12 mouse cellular contexts compared by ENCODE assay signal in genomic region chr8:108573295-108574017, GRCm38 (mm10).
"Had no signal": no experiment of that assay in that cellular context is flagged by ENCODE, and none has a peak within 500 bp of the region (broad histone marks: within the 10 kb centered on the region; RNA-seq: fewer than 3 reads in every experiment).

No protein-coding gene starts in this region.

- H3K36me3 ChIP-seq: heart, embryonic 13.5 days; heart, embryonic 15.5 days; hindbrain, embryonic 13.5 days; hindbrain, embryonic 15.5 days; limb, embryonic 10.5 days; limb, embryonic 12.5 days had no signal

- H3K9me3 ChIP-seq: heart, embryonic 13.5 days; heart, embryonic 15.5 days; hindbrain, embryonic 13.5 days; hindbrain, embryonic 15.5 days; limb, embryonic 10.5 days; limb, embryonic 12.5 days had no signal

- ATAC-seq: forebrain, postnatal 0 days; hindbrain, postnatal 0 days had no signal

- H3K9ac ChIP-seq: forebrain, postnatal 0 days; heart, embryonic 13.5 days; heart, embryonic 15.5 days; hindbrain, embryonic 13.5 days; hindbrain, embryonic 15.5 days; limb, embryonic 12.5 days had no signal

- DNase-seq: forebrain, postnatal 0 days had no signal

- H3K4me3 ChIP-seq: heart, embryonic 13.5 days; heart, embryonic 15.5 days; hindbrain, embryonic 13.5 days; hindbrain, embryonic 15.5 days; layer of hippocampus, adult 2 months; left cerebral cortex, adult 2 months; limb, embryonic 10.5 days; limb, embryonic 12.5 days had no signal

- H3K4me2 ChIP-seq: heart, embryonic 11.5 days; heart, embryonic 13.5 days; heart, embryonic 15.5 days; hindbrain, embryonic 13.5 days; hindbrain, embryonic 15.5 days; limb, embryonic 12.5 days; liver, embryonic 11.5 days had no signal

- H3K4me1 ChIP-seq: heart, embryonic 15.5 days had no signal

- H3K27ac ChIP-seq: heart, embryonic 13.5 days; heart, embryonic 15.5 days; hindbrain, embryonic 13.5 days; hindbrain, embryonic 15.5 days; hindbrain, postnatal 0 days; layer of hippocampus, adult 2 months; left cerebral cortex, adult 2 months; limb, embryonic 10.5 days; limb, embryonic 12.5 days had no signal

- H3K27me3 ChIP-seq: heart, embryonic 15.5 days had no signal
